Mouse (Mus musculus): ENCODE measurements around the gene Baz1a. TPM values are rescaled to one million over a fixed set of nuclear protein-coding genes. Genes with fewer than 3 reads are reported as not detected.

The Baz1a gene
- polyA plus RNA-seq (2015; fragmentation: Nextera tagmentation; extraction: Ambion mirVana), result 15.2 and 18.5 TPM in 2 replicates

DNA sequence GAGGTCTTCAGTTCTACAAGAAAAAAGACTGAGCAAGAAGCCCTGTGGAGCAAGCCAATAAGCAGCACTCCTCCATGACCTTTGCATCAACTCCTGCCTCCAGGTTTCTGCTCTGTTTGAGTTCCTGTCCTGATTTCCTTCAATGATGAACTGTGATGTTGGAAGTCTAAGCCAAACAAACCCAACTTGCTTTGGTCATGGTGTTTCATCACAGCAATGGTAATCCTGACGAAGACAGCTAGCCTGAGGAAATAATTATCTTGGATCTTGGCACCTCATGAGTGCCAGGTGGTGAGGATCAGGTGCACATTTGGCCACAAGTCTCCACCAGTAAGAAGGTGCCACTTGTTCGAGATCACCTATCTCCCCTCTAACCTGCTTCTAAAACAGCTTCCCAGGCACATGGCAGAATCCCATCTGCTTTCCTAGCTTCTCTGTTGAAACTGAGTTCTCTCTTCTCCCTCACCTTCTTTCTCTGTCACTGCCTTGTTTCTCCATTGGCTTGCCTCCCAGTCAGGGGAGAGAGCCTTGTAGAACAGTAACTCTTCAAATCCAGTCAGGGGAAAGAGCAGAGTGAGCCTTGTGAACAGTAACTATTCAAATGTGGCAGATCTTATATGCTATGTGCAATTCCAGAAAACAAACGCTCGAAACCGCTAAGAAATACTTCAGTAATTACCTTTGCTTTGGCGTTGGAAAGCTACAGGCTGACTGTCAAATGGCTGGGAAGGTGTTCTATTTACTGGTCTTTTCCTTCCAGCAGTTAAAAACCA is at the start of gene Baz1a:
Baz1a (minus strand) TSS at position 723 of the 773 bp plus-strand sequence.
- Histone ChIP-seq H3K9me3 (no peaks in the 10 kb centered on the region), H3K27me3 (no peaks in the 10 kb centered on the region), H3K27ac (replicated peaks) (no peak within 1 kb of the TSS), H3K4me2 (replicated peaks) (no peak within 1 kb of the TSS), H3K9ac (replicated peaks) (no peak within 1 kb of the TSS), H3K4me1 (0 out of 2 replicates have a peak, but pooled peaks cover 3% of the 10 kb centered on the region), H3K36me3 (no peaks in the 10 kb centered on the region), H3K4me3 (no peak within 1 kb of the TSS)
- ATAC-seq (replicated peaks), result no peak
- WGBS, result 84% methylated on average over 6 of the region's 6 CpGs

DNA sequence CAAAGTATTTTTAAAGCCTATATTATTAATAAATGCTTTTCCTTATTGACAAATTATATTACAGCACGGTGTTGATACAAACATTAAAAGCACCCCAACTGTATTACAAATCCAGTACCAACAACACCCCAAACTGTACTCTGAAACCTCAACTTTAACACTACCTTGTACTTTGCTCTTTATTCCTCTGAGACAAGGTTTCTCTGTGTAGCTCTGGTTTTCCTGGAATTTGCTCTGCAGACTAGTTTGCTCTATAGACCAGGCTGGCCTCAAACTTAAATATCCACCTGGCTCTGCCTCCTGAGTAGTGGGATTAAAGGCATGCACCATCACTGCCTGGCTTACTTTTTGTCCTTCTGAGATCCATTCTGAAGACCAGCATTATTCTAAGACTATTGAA is 48.0 kb upstream of the Baz1a start:
- Histone ChIP-seq H3K4me1 (no peaks in the 10 kb centered on the region), H3K36me3 (0 out of 2 replicates have a peak, but pooled peaks cover 2% of the 10 kb centered on the region), H3K27ac (replicated peaks) (no peak overlapping the region), H3K4me2 (replicated peaks) (no peak overlapping the region), H3K9ac (replicated peaks) (no peak overlapping the region), H3K9me3 (no peaks in the 10 kb centered on the region), H3K4me3 (no peak overlapping the region), H3K27me3 (no peaks in the 10 kb centered on the region)
- ATAC-seq (replicated peaks), result no peak
- 94% methylated on average over 1 of the region's 1 CpGs for WGBS

DNA sequence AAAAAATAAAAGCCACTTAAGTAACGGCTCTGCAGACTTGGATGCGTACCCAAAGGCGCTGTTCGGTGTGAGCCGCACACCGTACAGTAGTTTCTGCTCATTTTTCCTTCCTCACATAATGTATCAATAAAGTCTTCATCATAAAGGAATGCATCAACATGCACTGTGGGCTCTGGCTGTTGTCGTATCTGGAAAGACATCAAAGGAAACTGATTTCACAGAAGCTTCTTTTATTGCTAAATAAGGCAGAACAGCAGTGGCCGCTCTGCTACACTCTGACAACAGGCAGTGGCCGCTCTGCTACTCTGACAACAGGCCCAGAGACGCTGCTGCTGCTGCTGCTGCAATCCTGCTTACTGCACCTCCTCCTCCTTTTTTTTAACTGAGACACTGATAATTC is 46.9 kb upstream of the Baz1a start:
- Histone ChIP-seq H3K4me3 (no peak overlapping the region), H3K9ac (replicated peaks) (no peak overlapping the region), H3K27ac (replicated peaks) (no peak overlapping the region), H3K27me3 (no peaks in the 10 kb centered on the region), H3K9me3 (no peaks in the 10 kb centered on the region), H3K4me1 (no peaks in the 10 kb centered on the region), H3K4me2 (replicated peaks) (no peak overlapping the region), H3K36me3 (0 out of 2 replicates have a peak, but pooled peaks cover 2% of the 10 kb centered on the region)
- 65% methylated on average over 10 of the region's 10 CpGs for WGBS
- no peak for ATAC-seq (replicated peaks)

DNA sequence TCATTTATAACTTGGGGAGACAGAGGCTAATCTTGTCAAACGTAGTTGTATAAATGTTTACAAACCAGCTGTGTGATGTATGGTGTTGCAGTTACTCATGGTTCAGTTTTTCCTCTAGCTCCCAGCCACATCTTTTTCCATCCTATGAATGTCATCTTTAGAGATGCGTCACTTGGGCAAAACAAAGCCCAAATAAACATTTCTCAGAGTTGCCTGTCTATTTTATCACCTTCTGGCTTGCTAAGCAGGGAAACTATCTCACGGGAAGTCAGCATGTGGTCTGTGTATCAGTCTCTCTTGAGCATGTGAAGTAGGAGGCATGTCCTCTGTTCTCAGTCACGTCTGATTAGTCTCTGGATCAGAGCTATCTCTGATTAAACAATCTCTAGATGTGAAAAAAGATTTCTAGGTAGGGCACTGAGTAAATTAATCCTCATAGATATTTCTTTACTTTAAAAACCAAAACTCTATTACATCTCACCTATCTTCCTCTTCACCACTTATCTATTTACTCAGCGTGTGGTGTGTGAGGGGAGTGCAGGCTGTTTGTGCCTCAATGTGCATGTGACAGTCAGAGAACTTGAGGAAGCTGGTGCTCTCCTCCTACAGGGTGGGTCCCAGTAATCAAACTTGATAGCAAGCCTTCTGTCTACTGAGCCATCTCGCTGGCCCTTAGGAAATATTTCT is 46.2 kb upstream of the Baz1a start:
- H3K9me3 ChIP-seq, result no peaks in the 10 kb centered on the region
- no peaks in the 10 kb centered on the region for H3K27me3 ChIP-seq
- WGBS, result 91% methylated on average over 6 of the region's 6 CpGs
- no peak overlapping the region for H3K27ac ChIP-seq (replicated peaks)
- no peak for ATAC-seq (replicated peaks)
- H3K4me3 ChIP-seq, result no peak overlapping the region
- no peaks in the 10 kb centered on the region for H3K4me1 ChIP-seq
- no peak overlapping the region for H3K9ac ChIP-seq (replicated peaks)
- H3K36me3 ChIP-seq, result 0 out of 2 replicates have a peak, but pooled peaks cover 2% of the 10 kb centered on the region
- no peak overlapping the region for H3K4me2 ChIP-seq (replicated peaks)

DNA sequence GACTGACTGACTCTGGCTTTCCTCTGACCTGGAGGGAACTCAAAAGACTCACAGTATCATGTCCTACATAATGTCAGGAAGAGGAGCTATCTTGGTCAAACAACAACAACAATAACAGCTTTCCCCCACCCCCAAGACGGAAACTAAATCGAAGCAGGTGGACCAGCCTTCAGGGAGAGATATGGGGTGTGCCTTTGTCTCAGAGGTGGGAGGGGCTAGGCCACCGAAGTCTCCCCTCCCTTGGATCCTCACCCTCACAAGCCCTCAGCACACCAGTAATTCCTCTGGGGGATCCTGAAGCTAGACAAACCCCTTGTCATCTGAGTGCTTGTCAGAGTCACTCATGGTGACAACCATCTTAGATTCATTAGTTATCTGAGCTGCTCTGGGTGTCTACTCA is 45.7 kb upstream of the Baz1a start:
- no peak for ATAC-seq (replicated peaks)
- WGBS, result 84% methylated on average over 3 of the region's 3 CpGs

DNA sequence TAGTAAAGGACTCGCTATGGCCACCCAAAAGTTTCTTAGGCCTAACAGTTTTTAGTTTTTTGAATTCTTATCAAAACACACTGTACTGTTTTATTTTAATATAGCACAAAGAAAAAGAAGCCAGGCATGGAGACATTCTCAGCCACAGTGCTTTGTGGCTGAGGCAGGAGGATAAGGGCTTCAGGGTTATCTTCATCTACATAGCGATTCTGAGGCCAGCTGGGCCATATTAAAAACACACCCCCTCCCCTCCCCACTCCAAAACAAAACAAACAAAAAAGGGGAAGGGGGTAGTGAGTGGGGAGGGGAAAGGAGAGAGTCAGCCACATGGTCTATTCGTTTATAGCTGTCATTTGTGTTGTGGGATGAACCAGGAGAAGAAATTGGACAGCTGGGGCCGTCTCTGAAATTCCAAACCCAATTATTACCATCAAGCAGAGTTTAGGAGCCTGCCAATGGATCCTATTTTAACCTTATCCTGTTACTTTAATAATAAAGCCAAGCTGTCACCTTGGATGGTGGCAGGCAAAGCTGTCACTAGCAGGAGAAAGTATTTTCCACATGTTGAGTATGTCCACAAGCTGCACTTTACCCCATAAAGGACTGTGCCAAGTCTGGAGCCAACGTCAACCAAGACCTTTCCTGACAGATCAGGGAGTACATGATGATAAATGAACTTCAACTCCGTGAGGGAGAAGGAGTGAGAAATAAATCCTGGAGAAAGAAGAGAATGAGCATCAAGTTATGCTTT is 44.9 kb upstream of the Baz1a start:
- H3K27me3 ChIP-seq, result no peaks in the 10 kb centered on the region
- 74% methylated on average over 6 of the region's 6 CpGs for WGBS
- H3K9me3 ChIP-seq, result no peaks in the 10 kb centered on the region
- H3K4me3 ChIP-seq, result no peak overlapping the region
- ATAC-seq (replicated peaks), result no peak
- no peak overlapping the region for H3K9ac ChIP-seq (replicated peaks)
- H3K4me2 ChIP-seq (replicated peaks), result no peak overlapping the region
- 0 out of 2 replicates have a peak, but pooled peaks cover 2% of the 10 kb centered on the region for H3K36me3 ChIP-seq
- H3K27ac ChIP-seq (replicated peaks), result no peak overlapping the region
- H3K4me1 ChIP-seq, result no peaks in the 10 kb centered on the region

More for the DNA sequence above, 45.7 kb upstream of the Baz1a start:
- Histone ChIP-seq H3K9ac (replicated peaks) (no peak overlapping the region), H3K36me3 (0 out of 2 replicates have a peak, but pooled peaks cover 2% of the 10 kb centered on the region), H3K4me3 (no peak overlapping the region), H3K4me2 (replicated peaks) (no peak overlapping the region), H3K4me1 (no peaks in the 10 kb centered on the region), H3K27ac (replicated peaks) (no peak overlapping the region), H3K27me3 (no peaks in the 10 kb centered on the region), H3K9me3 (no peaks in the 10 kb centered on the region)

DNA sequence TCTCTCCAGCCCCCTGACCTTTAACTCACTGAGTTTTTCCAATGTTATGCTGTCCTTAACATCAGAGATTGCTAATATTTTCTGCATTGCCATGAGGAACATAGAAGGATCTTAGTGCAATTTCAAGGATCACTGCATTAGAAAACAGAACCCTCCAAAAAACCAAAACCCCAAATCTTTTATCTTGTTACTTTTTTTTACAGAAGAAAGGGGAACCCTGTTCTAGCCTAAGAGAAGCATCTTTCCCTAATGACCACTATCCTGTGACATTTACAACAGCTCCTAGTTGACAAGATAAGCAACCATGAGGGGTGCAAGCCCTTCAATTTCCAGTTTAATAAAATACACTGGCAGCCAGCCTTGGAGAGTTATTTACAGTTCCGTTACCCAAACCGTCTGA is 42.6 kb upstream of the Baz1a start:
- Histone ChIP-seq H3K9ac (replicated peaks) (no peak overlapping the region), H3K36me3 (0 out of 2 replicates have a peak, but pooled peaks cover 2% of the 10 kb centered on the region), H3K4me3 (no peak overlapping the region), H3K27ac (replicated peaks) (no peak overlapping the region), H3K4me2 (replicated peaks) (no peak overlapping the region), H3K9me3 (no peaks in the 10 kb centered on the region), H3K27me3 (no peaks in the 10 kb centered on the region), H3K4me1 (no peaks in the 10 kb centered on the region)
- 96% methylated on average over 2 of the region's 2 CpGs for WGBS
- no peak for ATAC-seq (replicated peaks)

DNA sequence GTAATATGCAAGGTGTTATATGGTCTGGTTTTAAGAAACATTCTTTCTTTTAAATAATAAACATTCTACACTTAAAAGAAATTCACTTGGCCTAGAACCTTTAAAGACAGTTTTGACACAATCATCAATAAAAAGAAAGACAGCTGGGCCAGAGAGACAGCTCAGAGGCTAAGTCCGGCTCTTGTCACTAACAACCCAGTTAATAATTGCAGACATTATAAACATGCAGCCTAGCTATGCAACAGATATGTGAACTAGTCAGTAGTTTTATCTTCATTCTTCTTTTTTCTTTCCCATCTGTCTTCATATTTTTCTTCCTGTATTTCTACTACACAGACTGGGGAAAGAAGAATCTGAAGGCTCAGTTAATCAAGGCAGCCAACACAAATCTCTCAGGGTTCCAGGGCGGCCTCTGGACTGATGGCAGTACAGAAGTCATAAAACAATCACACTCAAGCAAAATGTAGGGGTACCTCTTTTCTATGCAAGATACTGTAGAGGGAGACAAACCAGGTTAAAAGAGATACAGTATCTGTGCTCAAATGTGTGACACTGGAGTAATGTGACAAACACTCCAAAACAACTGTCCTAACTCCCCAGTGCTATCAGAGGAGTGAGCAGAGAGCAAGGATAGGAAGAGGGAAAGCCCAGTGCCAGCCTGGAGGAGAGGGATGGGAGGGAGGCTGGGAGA is 40.5 kb upstream of the Baz1a start:
- Histone ChIP-seq H3K27me3 (no peaks in the 10 kb centered on the region), H3K36me3 (no peaks in the 10 kb centered on the region), H3K4me3 (no peak overlapping the region), H3K4me1 (no peaks in the 10 kb centered on the region), H3K4me2 (replicated peaks) (no peak overlapping the region), H3K9me3 (no peaks in the 10 kb centered on the region), H3K9ac (replicated peaks) (no peak overlapping the region), H3K27ac (replicated peaks) (no peak overlapping the region)
- WGBS, result 88% methylated on average over 2 of the region's 2 CpGs
- ATAC-seq (replicated peaks), result no peak

DNA sequence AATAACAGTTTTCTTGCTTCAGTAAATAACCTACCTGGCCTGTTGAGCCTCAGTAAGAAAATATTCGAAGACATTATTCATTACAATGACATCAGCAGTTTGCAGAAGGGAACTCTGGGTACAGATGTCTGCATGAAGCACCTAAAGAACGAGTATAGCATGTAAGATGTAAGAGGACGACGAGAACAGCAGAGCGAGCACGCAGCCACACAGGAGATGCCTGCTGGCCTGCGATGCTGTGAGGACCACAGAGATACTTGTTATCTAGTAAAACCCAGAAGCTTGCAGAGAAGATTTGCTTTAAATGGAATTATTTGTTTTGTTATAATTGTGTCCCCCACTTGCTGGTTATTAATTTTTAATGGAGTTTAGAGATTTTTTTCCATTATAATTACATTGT is 39.1 kb upstream of the Baz1a start:
- Histone ChIP-seq H3K27me3 (no peaks in the 10 kb centered on the region), H3K9me3 (no peaks in the 10 kb centered on the region), H3K4me1 (no peaks in the 10 kb centered on the region), H3K36me3 (no peaks in the 10 kb centered on the region), H3K9ac (replicated peaks) (no peak overlapping the region), H3K4me2 (replicated peaks) (no peak overlapping the region), H3K27ac (replicated peaks) (no peak overlapping the region), H3K4me3 (no peak overlapping the region)
- ATAC-seq (replicated peaks), result no peak
- 94% methylated on average over 7 of the region's 7 CpGs for WGBS

DNA sequence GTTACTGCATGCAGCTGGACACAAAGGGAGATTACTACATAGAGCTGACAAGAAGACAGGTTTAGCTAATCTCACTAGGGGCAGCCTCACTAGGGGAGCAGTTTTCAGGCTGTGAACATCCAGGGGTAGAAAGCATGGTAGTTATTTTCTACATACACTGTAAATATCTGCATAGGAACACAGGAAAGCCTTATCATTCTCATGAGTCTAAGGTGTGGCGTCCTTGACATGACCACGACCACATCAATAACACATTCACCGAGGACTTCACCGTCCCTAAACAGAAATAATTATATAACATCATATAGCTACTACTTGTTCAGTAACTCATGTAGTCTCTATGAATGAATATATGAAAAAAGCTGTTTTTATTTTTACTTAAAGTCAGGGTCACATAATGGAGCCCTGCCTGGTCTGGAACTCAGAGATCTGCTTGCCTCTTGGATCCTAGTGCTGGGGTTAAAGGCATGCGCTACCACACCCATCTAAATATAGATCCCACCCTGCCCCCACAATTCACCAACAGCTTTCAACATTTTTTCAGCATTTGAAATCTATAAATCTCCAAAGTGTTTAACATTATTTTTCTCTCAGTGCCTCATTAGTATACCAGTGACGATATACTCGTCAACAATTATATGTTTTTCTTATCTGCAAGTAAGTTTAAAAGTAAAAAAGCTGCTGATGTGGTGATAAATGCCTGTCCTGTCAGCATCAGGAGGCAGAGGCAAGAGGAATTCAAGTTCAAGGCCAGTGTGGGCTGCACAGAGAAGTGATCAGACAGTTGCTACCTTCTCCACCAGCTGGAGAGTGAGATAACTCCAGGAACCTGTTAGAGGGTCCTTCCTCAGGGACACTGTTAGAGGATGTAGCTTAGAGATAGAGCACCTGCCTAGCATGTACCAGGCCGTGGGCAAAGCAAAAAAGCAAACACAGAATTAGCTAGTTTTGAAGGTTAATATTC is 37.3 kb upstream of the Baz1a start:
- Histone ChIP-seq H3K4me1 (no peaks in the 10 kb centered on the region), H3K9ac (replicated peaks) (no peak overlapping the region), H3K27ac (replicated peaks) (no peak overlapping the region), H3K36me3 (0 out of 2 replicates have a peak, but pooled peaks cover 2% of the 10 kb centered on the region), H3K4me2 (replicated peaks) (no peak overlapping the region), H3K27me3 (no peaks in the 10 kb centered on the region), H3K9me3 (no peaks in the 10 kb centered on the region), H3K4me3 (no peak overlapping the region)
- ATAC-seq (replicated peaks), result no peak
- 94% methylated on average over 8 of the region's 8 CpGs for WGBS

Data from forebrain, embryonic 15.5 days (tissue).